Mouse (Mus musculus) heart, adult 8-10 months (tissue): ENCODE data around the gene Cabin1. TPM values are rescaled to one million over a fixed set of nuclear protein-coding genes. Genes with fewer than 3 reads are reported as not detected.

ENCODE experiments used
- DNase-seq: peaks from one replicate; pipeline ENCODE4 v3.0.0; 2022; ENCODE audit warnings: low spot score
- total RNA-seq, 4 experiments: library from RNA; stranded (reverse); gene quantifications; 2 replicates each; pipeline ENCODE4 v1.2.4; 2022

The Cabin1 gene
- total RNA-seq, 4 experiments from 2014 or later, result 15.5 to 22.0 (median 20.8) TPM

GRCm38 (mm10) chr10:75702494-75702893, 61.6 kb downstream of the Cabin1 start:
- no peak for DNase-seq

DNA sequence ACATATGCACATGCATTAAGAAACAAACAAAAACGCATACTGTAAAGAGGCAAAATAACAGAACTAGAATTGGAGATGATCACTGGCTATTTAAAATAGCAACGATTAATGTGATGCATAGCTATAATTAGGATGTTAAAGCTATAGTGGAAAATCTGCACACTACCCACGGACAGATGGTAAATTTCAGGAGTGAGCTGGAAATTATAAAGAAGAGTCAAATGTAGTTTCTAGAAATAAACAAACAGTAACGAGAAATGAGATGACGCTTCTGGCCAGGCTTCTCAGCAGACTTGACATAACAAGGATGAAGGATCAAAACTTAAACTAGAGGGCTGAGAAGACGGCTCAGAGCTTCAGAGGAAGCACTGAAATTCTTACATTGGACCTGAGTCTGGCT, 62.9 kb downstream of the Cabin1 start:
- DNase-seq, result no peak

DNA sequence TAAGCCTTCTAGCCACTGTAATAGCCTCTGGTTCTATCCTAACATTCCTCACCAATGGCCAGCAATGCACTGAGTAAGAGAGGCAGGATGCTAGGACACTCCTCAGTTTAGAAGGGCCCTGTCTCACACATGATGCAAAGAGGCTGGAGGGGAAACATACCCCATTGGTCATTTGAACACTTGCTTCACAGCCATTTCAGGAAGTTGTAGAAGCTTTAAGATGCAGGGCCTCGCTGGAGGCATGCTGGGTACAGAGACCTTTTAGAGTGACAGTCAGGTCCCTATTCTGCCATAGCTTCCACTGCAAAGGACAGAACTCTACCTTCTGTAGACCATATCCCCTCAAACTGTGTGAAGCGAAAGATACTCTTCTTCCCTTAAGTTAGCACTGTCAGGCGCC, 66.4 kb downstream of the Cabin1 start:
- DNase-seq, result no peak

DNA sequence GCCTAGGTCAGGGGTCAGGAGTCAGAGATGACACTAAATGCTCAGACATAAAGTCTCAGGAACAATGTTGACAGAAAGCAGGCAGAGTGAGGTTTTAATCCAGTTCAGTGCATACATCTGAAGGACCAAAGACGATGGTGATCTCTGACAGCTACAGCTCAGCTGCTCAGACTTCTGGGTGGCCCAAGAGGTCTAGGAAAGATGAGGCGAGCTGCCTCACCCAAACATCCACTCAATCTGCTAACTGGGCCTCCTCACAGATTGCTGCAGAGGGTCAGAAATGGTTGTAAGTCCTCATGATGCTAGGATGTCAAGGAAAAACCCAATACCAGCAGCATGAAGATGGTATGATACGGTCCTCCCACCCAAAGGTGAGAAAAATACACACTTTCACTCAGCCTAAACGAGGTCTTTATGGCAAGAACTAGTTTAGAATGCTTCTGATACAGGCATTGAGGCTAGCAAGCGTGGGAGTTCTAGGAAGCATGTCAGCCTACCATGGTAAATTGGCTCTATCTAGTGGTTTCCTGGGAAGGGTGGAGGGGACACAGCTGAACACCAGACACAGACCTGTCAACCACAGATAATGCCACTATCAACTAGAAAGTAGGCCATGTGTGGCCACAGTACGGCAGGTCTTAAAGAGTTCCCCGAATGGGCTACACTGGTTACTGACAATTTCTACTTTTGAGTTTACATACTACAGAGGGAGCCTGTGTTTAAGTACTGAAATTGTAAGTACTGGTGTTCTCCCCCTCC, 67.4 kb downstream of the Cabin1 start:
- DNase-seq, result no peak

- no peak for DNase-seq
Observed at GRCm38 (mm10) chr10:75695521-75695920, 68.6 kb downstream of the Cabin1 start.

GRCm38 (mm10) chr10:75695078-75695477, 69.1 kb downstream of the Cabin1 start:
- DNase-seq, result no peak

DNA sequence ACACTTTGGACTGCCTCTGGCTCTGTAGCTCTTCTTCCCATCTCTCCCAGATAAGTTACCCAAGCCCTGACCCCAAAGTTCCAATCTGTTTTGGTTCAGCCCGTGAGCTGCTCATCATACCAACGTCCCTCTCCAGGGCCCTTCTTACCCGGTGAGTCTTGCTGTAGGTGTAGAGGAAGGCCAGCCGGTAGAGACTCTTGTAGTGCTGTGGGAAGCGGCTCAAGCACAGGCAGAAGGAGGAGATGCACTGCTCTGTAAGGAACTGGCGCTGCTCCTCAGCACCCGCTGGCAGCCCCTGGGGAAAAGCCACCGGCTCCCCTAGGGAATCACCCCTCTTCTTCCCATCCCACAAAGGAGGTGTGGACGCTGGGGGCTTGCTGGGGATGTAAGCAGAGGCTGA, 69.6 kb downstream of the Cabin1 start:
- no peak for DNase-seq

- no peak for DNase-seq
Observed at GRCm38 (mm10) chr10:75693451-75694233, 70.5 kb downstream of the Cabin1 start.

- no peak for DNase-seq
Observed at GRCm38 (mm10) chr10:75688598-75688997, 75.5 kb downstream of the Cabin1 start.

DNA sequence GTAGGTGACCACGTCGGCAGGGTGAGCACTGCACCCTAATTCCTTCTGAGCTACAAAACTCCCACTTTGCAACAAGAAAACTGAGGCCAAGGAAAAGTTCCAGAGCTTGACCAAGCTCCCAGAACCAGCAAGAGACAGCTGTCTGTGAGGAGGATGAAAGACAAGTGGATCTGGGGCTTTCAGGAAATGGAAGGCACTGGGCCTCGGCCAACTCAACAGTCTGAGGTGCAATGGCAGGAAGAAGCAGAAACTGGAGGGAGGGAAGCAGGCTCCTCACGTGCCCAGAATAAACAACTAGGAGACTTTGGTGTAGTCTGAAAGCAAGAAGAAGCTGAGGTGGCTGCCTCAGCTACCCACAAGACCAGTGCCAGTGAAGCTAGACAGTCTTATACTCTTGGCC, 77.4 kb downstream of the Cabin1 start:
- DNase-seq, result no peak

DNA sequence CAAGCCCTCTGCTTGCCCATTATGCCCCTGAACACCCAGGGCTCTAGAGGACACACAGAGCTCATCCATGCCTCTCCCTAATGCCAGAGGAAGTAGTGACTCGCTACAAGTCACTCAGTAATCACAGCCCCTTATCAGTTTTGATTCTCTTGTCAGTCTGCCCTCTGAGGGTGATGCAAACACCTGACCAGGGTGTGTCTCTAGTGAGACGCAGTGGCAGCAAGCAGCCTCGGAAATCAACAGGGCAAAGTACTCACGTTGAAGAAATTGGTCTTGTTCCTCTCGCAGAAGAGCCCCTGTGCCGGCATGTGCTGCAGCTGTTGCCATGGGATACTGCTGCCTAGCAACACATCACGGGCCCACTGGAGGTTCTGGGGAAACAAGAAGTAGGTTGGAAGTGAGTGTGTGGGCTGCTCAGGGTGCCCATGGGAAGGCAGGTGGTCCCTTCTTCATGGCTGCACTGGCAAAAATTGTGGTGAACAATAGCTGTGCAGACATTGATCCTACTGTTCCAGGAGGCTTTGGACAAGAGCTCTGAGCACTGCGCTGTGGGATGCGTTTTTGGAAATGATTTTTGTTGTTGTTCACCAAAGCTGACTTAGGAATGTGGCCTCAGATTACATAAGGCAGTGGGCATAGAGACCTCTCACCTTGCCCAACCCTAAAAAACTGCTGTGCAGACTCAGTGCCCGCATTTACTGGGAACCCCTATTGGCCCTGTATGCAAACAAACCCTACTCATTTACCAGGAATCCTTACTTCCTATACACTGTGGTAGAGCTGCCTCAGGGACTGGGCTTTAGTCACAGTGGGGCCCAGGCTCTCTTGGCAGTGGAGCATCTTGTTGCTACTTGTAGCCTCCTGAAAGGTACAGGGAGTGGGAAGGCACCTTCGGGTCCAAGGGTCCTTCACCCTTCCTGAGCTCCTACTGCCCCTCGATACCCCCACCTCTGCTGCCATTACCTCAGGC, 79.8 kb downstream of the Cabin1 start:
- no peak for DNase-seq

DNA sequence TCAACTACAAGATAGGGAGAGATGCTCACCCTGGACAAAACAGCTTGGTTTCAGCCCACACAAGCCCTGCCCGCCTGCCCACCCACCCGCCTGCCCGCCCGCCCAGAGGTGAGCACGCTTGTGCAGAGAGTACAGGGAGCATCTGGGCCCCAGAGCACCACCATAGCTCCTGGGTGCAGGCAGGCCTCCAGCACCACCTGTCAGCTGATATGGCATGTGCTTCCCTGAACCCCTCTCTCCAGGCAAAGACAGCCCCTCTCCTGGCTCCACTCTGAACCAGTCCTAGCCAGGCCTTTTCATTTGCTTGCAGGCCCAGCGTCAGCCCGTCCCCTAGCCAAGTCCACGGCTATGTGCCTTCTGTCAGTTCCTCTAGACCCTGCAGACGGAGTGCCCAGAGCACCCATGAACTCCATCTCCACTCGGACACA, 83.6 kb downstream of the Cabin1 start:
- no peak for DNase-seq

DNA sequence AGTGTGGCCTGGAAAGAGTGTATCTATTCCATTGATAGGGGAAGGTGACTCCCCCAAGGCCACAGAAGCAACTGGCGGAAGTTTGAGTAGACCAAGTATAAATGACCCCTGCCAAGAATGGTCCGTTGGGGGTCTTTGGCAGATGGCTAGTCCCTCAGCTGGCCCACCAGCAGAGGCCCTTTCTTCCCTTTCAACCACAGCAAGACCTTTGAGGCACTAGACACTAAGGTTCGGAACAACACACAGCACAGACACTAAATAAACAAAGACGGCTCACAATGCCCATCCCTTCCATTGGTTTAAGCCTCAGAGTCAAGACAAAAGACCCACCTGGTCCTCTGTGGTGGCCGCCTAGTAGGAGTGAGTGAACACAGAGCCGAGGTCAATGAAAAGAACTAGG, 84.9 kb downstream of the Cabin1 start:
- DNase-seq, result no peak

GRCm38 (mm10) chr10:75677989-75678388, 86.2 kb downstream of the Cabin1 start:
- peak; percentile 28 for DNase-seq

DNA sequence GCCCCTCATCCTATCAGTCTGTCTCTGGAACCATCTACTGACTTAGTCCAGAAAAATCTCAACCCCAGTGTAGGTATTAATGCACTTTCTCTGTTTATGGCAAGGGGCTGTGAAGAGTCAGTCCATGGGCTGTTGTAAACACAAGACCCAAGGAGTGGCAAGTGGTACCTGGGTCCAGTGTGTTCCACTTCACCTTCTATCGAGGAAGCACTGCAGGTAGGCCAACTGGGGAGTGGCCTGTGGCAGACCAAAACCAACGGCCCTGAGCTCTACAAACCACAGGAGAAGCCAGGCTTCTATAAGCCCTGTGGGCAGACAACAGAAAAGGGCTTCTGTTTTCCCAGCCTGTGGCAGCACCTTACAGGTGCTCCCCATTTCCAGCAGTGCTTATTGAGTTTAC, 86.6 kb downstream of the Cabin1 start:
- no peak for DNase-seq

DNA sequence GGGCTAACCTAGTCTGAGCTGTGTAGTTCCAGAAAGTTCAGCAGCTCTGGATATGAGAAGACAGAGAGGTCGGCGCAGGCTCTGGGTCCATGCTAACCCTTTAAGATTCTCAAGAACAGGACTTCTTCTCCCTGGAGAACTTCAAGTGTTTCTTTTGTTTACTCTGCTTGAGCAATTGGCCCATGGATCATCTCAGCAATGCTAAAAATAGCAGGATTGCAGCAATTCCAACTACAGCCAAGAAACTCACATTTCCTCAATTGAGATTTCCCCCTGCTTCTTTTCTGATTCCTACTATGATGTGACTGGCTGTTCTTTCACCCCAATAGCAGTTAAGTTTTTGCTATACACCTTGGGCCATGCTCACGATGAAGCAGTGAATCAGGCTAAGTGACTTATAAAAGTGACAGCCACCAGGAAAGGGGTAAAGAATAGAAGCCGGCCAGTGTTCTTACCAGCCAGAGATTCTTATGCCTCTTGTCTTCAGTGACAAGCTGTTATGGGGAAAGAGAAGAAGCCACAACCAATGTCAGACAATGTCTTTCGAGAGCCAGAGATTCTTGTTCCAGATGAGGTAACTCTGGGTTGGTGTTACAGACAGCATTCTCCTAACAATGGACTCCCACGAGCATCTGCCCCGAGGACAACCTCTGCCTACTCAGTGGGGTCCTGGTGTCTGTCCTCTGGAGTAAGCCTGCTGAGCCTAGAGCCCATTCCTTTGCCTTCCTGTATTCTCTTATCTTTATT, 87.1 kb downstream of the Cabin1 start:
- peak; percentile 78 for DNase-seq

- DNase-seq, result no peak
Observed at GRCm38 (mm10) chr10:75676286-75676685, 87.9 kb downstream of the Cabin1 start.

- no peak for DNase-seq
Observed at GRCm38 (mm10) chr10:75675594-75675993, 88.5 kb downstream of the Cabin1 start.

DNA sequence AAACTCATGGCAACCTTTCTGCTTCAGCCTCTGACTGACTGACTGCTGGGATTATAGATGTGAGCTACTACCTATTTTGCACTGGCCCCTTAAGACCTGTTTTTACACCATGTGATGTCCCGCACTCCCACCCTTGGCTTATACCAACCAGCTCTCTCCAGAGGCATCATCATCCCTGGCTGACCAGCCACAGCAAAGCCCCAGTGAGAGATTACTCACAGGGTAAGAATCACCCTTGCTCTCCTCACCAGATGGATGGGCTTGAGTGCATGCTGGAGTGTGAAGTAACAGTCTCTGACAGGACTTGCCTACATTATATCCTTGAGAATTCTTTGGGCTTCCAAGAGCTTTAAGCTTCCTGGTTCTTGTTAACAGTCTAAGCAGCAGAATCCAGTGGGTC, 94.2 kb downstream of the Cabin1 start:
- no peak for DNase-seq

- DNase-seq, result peak; percentile 53
Observed at GRCm38 (mm10) chr10:75667911-75668270, 96.2 kb downstream of the Cabin1 start.
